Mouse (Mus musculus) urinary bladder, postnatal 36 days (tissue): ENCODE data around the gene Olfr315.
"Not testable (repeated sequence)": the region's sequence is repeated elsewhere in the genome, so short reads cannot be mapped to it uniquely, and the experiment has no call there.

Experiments
- DNase-seq, 2 experiments: peaks; one replicate each; pipeline ENCODE4 v3.0.0; 2022; ENCODE audit warnings: low spot score in 2 of 2, mixed read lengths in 1 of 2

Gene Olfr315

GRCm38 (mm10) chr11:58815676-58816075 lies 42.7 kb downstream of the Olfr315 start:
- DNase-seq = no peak

- not testable (repeated sequence) for DNase-seq
These were observed 55.9 kb downstream of the Olfr315 start, which contains the start of gene Olfr312 for GRCm38 (mm10) chr11:58828937-58829336. Gene Olfr312, plus strand, starts transcription at chr11:58829237.

GRCm38 (mm10) chr11:58829764-58830163 lies 56.8 kb downstream of the Olfr315 start:
- no peak for DNase-seq
